Mouse (Mus musculus) lung, postnatal 10 days (tissue): Measurements from ENCODE around the gene Tha1.

Experiments used
- DNase-seq: peaks from one replicate; pipeline ENCODE4 v3.0.0; 2021

Tha1 gene

GRCm38 (mm10) chr11:117823411-117823810 is 49.9 kb downstream of the Tha1 start:
- no peak for DNase-seq

DNA sequence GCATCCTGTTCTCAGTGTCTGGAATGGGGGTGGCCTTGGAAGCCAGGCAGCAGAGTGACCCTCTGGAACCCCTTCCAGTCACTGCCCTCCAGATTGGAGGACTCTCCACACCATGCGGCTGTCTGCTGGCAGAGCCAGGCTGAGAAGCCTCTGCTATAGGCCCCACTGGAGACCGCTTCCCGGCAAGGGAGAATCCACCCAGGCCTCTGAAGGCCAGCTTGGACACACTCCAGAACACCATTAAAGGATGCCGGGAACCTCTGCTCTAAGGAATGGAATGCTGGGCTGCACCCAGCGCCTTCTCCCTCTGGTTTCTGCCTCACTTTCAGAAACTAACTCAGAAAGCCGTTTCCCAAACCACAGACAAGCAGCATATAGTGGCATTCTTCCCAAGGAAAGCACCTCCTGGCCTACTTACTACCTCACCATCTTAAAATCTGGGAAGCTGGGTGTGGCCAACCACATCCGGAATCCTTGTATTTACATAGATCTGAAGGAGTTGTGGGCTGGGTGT is 50.5 kb downstream of the Tha1 start:
- peak; percentile 72 for DNase-seq

DNA sequence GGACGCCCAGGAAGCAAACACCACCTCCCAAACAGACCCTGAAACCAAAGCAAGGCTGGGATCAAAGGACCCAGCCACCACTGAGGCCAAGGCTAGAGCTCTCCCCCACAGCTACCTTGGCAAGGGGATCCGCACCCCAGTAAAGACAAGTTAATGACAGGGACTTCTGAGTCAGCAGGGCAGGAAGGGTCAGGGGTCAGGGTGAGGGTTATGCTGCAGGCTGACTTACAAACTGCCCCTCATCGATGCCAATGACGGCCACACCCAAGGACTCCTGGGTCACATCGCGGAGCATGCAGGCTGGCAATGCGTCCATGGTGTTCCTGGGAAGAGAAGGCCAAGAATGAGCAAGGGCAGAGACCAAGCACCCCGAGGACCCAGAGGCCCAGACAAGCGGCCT is 51.4 kb downstream of the Tha1 start:
- no peak for DNase-seq

DNA sequence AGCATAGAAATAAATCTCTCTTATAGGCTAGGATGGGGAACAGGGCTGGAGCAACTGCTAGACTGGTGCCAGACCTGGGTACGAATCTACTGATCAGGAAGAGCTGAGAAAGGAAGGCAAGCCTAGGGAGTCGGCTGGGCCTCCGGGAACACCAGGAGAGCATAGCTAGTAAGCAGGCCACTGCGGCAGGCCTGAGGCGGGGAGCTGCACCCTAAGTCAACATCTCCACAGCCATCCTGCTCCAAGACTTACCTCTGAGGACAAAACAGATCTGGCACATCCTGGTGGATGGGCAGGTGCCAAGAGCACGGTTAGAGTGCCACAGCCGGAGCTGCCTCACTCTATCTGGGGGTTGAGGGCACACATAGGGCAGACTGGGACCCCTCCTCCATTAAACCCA is 53.1 kb downstream of the Tha1 start:
- no peak for DNase-seq

DNA sequence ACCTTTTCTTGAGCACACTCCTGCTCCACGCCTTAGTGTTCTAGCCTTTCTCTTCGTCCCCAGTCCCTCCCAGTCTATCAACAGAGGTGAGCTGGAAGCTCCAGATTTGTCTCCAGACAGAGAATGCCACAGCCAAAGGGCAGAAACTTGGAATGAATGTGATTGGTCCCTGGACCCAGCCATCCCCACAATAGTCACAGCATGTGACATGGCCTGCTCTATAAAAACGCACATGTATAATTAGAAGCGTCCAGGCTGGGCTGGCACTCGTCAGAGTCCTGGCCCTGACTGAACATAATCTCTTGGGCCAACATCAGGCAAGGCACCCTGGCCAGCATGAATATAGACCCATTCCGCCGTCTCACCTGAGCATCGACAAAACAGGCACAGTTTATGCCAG is 54.2 kb downstream of the Tha1 start:
- no peak for DNase-seq
